Mouse (Mus musculus): ENCODE data around the gene Tead2.
A peak's percentile ranks its signal among the peaks of the same experiment; 100 is the strongest.

Tead2 gene

DNA sequence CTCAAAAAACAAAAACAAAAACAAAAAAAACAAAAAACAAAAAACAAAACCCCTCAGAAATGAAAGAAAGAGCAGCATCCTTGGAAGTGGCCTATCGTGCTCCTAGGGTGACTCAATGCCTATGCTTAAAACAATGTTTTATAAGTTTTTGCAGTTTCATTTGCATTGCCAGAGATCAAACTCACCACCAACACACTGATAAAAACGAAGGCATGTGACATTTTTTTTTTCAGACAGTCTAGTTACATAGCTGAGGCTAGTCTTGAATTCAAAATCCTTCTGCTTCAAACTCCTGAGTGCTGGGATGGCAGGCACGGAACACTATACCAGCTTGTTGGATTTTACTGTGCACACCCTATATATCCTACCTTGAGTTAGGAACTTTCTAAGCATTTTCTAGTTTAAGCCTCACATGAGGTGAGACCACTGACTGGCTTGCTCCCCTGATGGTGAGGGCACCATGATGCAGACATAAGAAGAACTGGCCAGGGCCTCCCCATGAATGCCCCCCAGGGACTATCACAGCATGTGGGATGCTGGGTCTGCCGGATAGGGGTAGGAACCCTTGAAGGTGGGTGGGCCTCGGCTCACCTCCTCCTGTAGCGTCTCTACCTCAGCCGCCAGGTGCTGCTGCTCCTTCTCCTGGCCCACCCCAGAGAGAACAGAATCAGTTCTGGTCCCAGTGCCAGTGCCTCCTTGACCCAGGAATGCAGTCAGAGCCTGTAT is 22.8 kb upstream of the Tead2 start:
- no peak for DNase-seq

DNA sequence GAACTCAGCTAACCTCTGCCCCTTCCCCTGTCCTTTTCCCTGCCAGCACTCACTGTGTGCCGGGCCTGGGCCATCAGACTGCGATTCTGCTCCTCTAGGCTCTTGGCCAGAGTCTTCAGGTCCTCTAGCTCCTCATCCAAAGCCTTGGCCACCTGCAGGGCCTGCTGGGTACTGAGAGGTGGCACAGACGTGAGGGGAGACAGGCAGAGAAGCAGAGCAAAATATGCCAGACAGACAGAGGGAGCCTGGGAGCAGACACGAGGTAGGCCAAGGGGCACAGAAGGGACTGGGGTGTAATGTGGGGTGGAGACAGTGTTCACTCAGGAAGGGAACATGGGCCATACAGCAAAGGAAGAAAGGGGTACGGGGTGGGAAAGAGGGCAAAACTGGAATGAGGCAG is 22.1 kb upstream of the Tead2 start:
- no peak for DNase-seq

DNA sequence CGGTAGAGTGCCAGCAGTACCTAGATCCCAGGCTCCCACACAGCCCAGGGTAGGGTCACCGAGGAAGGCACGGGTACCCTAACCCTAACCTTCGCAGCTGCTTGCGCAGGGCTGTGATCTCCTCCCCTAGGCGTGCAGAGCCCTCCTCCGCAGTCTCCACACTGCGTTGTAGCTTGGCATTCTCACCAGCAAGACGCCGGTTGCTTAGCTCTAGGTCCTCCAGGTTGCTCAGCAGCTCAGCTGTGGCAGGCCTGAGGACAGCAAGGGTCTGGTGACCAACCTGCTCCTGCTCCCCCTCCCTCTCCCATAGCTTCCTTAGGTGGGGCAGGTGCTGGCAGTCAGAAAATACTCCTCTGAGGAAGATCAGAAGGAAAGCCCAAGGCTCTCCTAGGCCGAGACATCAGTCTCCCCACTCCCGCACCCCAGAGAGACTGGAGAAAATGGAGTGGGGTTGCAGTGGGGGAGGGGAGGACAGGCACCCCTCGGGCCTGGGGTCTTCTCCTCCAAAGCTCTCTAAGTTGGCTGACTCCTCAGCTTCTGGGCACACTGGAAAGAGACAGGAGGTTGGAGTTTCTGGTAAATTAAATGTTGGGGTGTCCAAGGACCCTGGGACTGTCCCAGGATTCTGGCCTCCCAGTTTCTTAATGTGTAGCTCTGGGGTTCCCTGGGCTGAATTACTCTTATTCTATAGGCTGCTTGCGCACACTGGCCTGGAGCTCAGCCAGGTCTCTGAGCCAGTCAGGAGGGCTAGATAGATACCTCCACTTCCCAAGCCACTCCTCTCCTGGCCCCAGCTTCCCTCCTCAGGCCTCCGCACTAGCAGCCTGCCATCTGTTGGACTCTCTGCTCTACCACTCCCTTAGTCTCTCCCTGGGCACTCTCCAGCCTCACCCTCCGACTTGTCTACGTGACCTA is 21.4 kb upstream of the Tead2 start:
- DNase-seq: no peak

DNA sequence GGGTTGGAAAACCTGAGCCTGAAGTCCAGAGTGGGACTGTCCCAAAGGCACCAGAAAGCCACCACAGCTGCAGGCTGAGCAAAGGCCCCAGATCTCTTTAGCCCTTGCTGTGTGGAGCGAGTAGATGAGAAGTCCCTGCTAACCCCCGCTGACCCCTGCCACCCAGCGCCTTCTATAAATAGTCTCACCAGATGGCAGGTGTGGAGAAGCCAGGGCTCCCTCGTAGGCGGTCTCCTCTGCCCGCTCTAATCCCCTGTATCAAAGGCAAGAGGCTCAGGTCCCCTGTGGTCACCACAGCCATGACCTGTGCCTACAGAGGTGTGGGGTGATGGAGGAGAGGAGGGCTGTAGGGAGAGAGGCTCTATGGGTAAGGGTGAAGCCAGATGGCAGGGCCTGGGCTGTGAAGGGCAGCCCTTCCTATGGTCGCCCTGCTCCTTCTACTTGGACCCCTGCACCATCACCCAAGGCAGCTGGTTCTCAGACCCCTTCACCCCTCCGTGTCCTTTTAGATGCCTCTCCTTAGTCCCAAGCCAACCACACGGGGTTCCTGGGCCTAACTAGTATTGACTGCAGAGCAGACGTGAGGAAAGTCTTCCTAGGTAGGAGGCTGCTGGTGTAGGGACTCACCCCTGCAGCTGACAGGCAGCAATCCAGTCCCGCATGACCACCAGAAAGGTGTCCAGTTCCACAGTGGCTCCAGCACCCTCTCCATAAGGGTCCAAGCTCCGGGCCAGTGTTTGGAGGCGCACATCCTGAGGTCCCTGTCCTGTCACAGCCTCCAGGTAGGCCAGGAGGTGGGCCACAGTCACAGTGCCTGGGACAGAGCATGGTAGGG is 20.0 kb upstream of the Tead2 start:
- DNase-seq: no peak

DNA sequence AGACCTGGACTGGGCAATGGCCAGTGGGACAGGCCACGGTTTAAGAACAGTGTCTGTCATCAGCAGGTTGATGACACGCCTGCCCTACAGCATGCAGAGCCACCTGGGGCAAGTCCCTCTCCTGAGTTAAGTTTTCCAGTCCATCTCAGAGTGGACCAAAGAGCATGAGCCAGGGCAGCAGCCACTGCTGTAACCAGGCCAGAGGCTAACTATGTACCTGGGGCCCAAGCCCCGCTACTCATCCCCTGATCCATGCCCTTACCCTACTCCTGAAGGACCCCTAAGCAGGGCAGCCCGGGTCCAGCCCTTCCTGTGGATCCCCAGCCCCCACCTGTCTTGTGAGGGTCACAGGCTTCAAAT is 19.4 kb upstream of the Tead2 start:
- no peak for DNase-seq

DNA sequence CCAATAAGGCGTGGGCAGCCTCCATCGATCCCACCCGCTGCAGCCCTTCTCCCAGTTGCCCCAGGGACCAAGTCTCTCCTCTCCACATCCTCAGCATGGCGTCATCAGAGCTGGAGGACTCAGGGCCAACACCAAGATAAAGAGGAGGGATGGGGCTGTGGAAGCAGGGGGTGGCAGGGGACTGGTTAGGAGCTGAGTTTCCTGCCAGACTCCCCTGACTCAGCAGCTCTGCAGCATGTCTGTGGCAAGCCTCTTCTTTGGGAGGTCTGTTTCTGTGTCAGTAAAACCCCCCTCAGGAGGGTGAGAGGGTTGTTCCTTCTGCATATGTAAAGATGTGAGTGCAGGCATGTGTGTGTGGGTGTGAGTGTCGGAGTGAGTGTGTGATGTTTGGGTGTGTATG is 18.6 kb upstream of the Tead2 start:
- DNase-seq: no peak

DNA sequence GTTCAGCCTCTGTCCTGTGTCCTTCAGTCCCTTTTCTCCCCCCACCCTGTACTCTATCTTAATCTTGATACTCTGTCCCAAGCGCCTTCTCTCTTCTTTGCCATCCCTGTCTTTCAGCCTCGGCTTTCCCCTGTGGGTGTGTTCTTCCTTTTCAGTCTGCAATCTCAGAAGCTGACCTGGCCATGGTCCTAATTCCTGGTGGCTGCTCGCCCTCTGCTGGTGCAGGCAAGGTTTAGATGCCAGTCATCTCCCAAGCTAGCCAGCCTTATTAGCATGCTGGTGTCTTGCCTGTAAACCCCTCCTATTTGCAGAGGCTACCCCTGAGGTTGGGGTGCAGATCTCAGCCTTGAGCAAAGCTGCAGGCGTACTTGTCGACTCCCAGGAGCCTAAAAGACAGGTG is 17.1 kb upstream of the Tead2 start:
- peak; percentile 28 for DNase-seq

DNA sequence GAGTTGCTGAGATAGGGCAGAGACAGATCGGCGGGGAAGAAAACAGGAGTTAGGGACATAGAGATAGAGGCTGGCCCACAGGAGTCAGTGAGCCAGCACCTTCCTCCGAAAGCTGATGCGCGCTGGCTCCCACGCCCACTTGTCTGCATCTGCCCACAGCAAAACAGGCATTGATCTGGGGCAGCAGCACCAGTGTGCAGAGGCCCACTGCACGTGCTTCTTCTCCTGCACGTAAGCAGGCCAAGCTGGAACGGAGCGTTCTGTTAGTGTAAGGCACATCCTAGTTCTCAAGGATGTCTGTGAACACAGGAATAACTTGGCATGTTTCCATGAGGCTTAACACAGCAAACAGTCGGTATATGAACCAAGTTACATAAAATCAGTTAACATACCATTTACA is 16.6 kb upstream of the Tead2 start:
- no peak for DNase-seq

DNA sequence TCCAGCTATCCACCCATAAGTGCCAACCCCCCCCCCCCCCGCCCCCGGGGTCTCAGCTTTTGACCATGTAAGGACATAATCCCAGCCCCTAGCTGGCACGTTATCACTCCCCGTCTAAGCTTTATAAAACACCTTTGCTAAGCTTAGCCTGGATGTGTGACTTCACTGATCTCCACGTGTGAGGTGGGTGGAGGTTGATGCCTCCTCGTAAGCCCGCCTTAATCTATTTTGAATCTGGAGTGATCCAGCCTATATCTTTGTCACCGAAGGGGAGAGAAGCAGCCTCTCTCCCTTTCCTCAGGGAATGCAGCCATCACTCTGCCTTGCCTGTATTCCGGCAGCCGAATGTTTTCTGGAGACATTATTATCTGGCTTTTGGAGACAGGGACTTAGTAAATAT is 12.9 kb upstream of the Tead2 start:
- no peak for DNase-seq

DNA sequence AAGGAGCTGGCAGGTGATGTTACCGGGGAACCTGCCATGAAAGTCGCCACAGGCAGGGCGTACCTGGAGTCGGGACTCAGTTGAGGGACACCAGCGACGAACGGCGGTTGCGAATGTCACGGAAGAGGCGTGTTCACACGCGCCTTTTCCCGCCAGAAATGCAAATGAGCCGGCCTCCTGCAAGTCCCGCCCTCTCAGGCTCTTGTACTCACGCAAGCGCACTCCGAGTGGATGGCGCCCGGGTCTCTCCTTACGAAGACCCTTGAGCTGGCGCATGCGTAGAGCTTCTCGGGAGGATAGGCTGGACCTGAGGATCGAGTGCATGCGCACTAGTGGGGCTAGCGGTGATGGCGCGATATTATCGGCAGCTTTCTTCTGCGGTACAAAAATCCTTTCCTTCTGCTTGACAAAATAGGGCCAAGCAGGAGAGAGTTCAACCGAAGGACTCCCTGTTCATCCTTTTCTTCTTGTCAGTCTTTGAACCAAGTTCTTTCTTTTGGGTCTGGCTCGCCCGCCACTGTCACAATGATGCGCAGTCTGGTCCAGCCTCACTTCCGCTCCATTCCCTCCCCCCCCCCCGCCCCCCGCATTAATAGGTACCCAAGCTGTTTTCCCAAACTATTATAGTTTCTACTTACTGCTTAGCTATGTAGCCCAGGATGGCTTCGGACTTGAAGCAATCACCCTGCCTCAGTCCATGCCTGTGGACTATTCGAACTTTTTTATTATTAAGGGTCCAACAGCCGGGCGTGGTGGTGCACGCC is 11.0 kb upstream of the Tead2 start, which contains the start of gene Ccdc155:
Ccdc155 (minus strand) TSS at position 513 of the 764 bp plus-strand sequence.
- peak; percentile 94 for DNase-seq

DNA sequence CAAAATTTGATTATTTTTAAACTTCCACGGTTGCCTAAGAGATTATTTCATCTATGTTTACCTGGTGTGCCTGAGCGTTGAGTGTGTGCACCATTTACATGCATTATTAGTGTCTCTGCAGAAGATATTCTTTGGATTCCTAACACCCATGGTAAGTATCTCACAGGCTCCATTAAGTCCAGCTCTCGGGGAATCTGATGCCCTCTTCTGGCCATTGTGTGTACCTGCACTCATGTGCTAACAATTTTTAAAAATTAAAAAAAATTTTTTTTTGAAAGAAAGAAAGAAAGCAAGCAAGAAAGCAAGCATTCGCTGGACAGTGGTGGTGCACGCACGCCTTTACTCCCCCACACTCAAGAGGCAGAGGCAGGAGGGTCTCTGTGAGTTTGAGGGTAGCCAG is 7.3 kb upstream of the Tead2 start:
- no peak for DNase-seq

DNA sequence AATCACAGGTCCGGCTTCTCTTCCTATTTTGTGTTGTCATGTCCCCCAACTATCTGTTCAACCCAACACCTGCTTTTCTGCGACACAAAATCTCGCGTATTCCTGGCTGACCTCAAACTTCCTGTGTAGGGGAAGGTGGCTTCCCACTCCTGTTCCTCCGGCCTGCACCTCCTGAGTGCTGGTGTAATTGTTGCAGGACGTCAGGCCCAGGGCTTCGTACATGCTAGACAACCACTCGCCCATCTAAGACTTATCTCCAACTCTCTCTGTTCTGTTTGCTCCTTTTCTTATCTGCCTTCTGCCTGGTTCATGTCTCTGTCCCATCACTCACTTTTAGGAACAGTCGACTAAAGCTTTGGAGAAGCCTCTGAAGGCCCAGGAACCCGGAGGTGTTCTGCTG is 4.5 kb upstream of the Tead2 start:
- DNase-seq: no peak

DNA sequence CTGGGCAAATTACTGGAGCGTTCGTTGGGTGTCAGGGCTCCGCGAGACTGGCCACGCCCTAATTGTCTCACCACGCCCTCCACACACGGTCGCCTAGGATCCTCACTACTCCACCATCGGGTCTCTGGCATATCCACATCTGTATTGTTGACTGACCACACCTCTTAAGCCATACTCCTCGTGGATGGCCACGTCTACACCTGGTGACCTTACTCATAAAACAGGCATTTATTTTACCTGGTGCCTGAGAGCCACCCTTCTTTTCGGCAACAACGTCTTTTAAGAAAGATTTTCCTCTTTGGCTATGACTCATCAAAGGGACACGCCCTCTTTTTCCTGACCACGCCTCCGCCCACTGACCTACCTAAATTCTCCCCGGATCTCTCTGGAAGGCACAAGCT is 3.7 kb upstream of the Tead2 start, which contains the start of gene Dkkl1:
Dkkl1 (minus strand) TSS at position 297 of the 401 bp plus-strand sequence.
- DNase-seq: no peak

DNA sequence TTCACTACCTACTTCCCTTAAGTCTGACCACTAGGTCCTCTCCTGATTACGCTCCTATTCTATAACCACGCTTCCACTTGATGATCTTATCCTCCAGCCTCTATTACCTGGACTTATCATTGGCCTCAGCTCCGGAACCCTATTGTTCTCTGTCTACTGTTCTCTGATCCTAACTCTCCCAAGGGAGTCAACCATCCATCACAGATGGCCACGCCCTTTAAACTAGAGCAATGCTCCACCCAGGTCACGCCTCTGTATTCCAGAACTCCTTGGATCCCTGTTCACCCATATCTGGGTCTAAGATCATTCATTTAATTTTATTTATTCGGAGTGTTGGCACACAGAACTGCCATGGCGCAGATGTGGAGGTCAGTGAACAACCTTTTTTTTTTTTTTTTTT is 3.2 kb upstream of the Tead2 start:
- no peak for DNase-seq

DNA sequence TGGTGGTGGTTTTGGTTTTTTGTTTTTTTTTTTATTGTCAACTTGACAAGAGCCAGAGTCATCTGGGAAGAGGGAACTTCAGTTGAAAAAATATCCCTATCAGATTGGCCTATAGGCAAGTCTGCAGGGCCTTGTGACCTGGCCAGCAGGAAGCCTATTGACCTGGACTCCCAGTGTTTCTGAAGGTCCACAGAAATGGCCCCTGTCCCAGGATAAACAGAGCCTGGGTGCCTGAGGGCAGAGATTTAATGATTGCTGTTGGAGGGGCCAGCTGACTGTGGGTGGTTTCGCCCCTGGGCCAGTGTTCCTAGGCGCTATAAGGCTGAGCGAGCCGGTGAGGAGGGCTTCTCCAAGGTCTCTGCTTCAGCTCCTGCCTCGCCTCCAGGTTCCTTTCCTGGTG is 1.8 kb upstream of the Tead2 start:
- no peak for DNase-seq

DNA sequence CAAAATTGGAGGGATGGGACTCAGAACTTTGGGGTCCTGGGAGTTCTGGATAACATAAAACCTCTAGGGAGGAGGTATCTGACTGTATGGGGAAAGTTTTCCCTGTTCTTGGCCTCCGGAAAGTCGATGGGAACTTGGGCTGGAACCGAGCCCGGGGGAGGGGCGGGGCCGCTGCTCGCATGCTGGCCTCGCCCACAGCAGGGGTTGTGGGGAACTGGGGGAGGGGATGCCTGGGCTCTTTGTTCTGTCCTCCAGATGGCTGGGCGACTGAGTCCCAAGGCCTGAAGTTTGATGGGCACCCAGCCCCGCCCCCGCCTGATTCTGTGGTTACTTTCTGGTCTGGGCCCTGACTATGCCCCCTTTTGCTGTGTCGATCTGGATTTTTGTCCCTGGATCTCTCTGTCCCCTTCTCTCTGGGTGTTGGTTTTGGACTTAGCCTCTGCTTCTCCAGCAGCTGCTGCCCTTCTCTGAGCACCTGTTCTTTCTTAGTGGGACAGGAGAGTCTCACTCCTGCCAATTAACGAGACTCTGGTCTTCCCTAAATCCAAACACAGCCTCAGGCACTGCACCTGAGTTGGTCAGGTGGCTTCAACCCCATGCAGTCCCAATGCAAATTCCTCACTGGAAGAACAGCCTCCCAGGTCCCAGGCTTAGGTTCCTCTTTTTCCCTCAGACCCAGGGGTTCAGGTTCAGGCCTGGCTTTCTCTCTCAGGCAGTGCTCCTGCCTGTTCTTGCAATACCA is 1.1 kb downstream of the Tead2 start:
- DNase-seq: no peak

DNA sequence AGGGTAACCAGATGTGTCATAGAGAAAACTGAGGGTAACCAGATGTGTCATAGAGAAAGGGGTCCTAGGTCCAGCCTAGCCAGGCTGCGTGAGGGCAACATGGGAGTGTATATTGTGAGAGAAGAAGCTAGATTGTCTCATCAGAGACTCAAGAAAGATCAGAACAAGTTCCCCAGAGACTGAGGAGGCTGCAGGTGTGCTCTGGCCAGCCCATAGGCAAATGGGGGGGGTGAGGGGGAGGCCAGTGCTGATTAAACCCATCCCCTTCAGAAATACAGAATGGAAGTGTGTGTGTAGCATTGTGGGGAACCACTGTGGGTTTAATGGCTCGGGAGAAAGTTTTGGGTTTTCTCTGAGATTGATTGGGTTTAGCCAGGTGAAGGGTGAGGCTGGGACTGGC is 6.1 kb downstream of the Tead2 start:
- no peak for DNase-seq

DNA sequence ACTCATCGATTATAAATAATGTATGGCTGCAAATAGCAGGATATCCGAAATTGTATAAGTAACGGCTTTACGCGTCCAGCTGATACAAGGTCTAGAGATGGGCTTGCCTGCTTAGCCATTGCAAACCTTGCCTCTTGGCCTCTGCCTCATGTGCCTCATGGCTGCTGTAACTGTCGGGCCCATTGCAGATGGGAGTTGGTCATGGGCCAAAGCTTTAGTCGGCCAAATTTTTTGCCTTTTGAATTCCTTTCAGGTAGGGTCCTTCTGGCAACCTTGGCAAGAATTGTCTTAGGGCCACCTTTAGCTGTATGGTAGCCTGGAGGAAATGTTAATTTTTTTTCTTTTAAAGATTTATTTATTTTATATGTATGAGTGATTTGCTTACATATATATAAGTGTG is 9.3 kb downstream of the Tead2 start:
- no peak for DNase-seq

DNA sequence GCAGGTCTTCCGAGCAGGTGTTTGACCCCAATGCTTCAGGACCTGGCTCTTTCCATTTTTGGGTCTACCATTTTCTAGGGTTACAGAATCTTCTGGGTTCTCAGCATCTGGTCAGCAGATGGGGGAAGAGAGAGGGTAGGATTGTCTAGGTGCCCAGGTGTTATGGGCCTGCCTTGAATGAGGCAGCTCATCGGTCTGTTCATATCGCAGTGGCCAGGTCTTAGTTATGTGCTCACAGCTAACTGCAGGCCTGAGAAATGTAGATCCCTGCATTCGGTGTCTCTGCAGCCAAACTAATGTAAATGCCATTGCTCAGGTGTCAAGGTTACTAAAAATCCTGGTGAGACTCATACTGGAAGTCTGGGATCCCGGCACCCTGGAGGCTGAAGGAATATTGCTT is 10.9 kb downstream of the Tead2 start:
- no peak for DNase-seq

DNA sequence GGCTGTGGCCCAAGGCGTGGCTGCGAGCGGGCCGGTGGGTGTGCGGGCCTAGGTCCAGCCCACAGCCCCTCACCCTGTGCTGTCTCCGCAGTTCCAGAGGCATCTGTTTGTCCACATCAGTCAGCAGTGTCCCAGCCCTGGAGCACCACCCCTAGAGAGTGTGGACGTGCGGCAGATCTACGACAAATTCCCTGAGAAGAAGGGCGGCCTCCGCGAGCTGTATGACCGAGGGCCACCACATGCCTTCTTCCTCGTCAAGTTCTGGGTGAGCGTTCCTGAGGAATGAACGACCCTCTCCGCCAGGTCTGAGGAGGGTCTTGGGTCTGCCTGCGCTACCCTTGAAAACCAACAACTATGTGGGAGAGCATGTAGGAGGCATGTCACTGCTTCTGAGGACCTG is 13.0 kb downstream of the Tead2 start:
- DNase-seq: no peak

DNA sequence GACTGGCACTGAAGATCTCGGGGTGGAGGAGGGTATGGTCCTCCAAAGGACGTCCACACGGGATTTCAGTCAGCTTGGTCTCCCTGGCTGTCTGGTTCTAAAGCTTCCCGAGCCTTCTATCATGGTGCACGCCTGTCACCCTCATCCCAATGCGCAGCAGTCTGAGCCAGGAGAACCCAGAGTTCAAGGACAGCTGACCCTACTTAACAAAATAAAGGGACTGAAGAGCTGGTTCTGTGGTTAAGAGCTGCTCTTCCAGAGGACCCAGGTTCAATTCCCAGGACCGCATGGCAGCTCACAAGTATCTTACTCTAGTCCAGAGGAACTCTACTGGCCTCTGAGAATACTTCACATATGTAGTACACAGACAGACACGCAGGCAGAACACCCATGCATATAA is 13.5 kb downstream of the Tead2 start:
- DNase-seq: no peak

Measured in thymus, postnatal 25 days (tissue).